Mouse (Mus musculus): ENCODE data around the gene Surf4.
A peak's percentile ranks its signal among the peaks of the same experiment; 100 is the strongest.

Surf4 gene

DNA sequence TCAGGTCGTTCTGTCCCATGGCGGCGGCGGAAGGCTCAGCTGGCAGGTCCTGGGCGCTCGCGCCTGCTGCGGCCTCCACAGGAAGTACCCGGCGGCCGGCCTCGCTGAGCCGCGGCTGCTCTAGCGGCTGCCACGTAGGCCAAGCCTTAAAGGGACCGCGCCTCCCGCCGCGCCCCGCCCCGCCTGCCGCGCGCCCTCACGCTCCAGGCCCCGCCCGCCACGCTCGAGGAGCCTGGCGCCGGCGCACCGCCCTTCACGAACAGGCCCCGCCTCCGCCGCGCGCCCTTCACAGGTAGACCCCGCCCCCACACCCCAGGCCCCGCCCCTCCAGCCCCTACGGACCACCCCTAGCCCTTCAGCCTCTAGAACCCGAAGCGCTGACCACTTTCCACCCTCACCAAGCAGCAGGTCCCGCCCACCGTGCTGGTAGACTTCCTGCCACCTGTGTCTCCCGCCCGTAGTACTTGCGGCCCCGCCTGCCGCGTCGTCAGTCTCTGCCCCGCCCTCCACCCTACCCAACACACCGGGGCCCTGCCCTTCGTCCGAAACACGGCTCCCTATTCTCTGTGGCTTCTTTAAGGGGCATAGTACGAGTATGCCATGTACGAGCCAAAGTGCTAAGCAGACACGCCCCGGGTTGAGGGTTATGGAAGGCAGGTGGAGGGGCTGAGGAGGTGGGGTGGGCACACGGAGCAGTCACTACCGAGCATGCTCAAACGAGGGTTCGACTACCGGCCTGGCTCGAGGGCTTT lies at the start of gene Surf4, which contains the start of gene Stkld1:
Gene Surf4 (minus strand): TSS at position 625 of the 752 bp plus-strand sequence.
Gene Stkld1 (plus strand): TSS at position 744 of the 752 bp plus-strand sequence.
- peak; percentile 95 for DNase-seq (ENCODE audit: low read depth)

GRCm38 (mm10) chr2:26980361-26980760 lies 46.6 kb upstream of the Surf4 start:
- DNase-seq (ENCODE audit: low read depth), result no peak

GRCm38 (mm10) chr2:26973960-26974359 lies 40.2 kb upstream of the Surf4 start:
- DNase-seq (ENCODE audit: low read depth), result no peak

DNA sequence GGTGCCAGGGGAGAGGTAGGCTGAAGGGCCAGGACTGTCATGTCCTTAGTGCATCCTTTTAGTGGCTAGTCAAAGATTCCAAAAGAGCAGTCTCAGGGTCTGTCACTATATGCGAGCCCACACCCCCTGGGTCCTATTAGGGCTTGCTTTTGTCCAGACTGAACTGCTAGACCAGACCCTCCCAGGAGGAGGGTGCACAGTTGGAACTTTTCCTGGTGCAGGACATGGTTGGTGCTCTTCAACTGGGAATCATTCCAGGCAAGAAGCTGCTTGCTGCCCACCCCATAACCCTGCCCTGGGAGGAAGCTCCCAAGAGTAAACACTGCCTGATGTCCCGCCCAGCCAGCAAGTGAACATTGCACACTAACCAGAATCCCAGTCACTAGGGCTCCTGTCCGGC lies 39.4 kb upstream of the Surf4 start, which contains the start of gene Adamts13:
Gene Adamts13 (plus strand): TSS at position 301 of the 400 bp plus-strand sequence.
- DNase-seq (ENCODE audit: low read depth), result no peak

DNA sequence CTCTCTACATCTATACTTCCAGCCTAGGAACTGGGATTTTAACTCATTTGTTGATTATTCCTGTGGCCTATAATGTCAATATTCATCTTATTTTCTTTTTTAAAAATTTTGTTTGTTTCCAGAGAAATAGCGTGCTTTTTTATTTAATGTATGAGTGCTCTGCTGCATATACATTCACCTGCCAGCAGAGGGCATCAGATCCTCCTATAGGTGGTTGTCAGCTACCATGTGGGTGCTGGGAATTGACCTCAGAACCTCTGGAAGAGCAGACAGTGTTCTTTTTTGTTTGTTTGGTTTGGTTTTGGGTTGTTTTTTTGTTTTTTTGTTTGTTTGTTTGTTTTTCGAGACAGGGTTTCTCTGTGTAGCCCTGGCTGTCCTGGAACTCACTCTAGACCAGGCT lies 33.5 kb upstream of the Surf4 start:
- peak; percentile 38 for DNase-seq (ENCODE audit: low read depth)

DNA sequence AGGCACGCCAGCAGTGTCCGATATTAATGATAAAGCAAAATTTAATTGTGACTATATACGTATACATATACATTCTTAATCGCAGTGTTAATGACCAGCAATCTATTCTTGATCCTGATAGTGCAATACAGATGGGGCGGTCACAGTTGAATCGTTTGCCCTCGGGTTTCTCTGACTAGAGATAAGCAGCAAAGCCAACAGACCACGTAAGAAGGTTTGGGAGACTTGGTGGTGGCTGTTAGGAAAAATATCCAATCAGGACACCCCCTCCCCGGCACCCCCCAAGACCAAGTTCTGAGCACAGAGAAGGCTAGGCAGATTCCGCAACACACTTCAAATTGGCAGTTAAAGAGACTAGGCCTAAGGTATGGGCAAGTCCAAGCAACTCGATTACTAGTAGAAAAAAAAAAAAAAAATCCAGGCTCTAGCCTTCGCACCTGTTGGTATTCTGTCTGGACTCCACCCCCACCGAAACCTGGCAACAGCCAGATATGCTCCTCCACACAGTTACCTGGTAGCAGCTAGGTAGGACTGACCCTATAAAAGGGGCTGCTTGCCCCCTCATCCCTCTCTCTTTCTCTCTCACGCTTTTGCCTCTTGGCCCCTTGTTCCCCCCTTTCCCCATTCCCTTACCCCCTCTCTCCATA lies 31.1 kb upstream of the Surf4 start:
- DNase-seq (ENCODE audit: low read depth), result no peak

GRCm38 (mm10) chr2:26963923-26964723 lies 30.4 kb upstream of the Surf4 start, which contains the start of gene Rexo4:
Rexo4 (minus strand) TSS chr2:26964386.
- DNase-seq (ENCODE audit: low read depth), result peak; percentile 98

DNA sequence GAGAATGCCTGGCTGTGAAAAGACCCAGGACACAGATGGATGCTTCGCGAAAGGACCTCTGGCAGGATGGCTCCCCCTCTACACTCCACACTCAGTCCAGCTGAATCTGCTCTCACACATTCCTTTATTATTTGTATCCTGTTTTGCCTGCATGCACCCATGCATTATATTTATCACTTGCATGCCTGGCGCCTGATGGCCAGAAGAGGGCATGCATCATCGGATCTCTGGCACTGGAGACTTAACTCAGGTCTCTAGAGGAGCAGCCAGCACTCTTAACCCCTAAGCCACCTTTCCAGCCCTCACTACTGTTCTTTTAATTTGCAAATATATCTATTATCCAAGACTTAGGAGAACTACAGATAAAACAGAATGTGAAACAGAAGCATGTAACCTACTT lies 27.0 kb upstream of the Surf4 start:
- no peak for DNase-seq (ENCODE audit: low read depth)

- DNase-seq (ENCODE audit: low read depth), result no peak
These were observed 23.7 kb upstream of the Surf4 start for GRCm38 (mm10) chr2:26957488-26957859.

GRCm38 (mm10) chr2:26956811-26957487 lies 23.2 kb upstream of the Surf4 start:
- DNase-seq (ENCODE audit: low read depth), result no peak

GRCm38 (mm10) chr2:26954735-26955395 lies 21.1 kb upstream of the Surf4 start:
- DNase-seq (ENCODE audit: low read depth), result no peak

DNA sequence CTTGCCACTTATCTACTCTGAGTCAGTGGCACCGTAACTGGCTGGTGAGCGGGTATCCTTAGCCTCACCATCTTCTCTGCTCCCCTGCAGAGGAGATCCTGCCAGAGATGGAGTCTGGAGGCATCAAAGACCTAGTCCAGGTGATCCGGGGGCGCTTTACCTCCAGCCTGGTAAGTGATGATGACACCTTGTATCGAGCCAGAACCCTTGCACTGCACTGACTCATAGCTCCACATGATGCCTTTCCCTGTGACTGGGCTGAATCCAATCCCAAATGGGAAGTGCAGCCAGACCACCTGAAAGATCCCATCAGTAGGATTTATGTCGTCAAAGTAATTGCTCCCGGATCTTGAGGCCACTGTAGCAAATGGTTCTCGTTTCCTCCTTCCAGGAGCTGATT lies 19.1 kb upstream of the Surf4 start:
- DNase-seq (ENCODE audit: low read depth), result no peak

GRCm38 (mm10) chr2:26952193-26952592 lies 18.5 kb upstream of the Surf4 start:
- DNase-seq (ENCODE audit: low read depth), result no peak

DNA sequence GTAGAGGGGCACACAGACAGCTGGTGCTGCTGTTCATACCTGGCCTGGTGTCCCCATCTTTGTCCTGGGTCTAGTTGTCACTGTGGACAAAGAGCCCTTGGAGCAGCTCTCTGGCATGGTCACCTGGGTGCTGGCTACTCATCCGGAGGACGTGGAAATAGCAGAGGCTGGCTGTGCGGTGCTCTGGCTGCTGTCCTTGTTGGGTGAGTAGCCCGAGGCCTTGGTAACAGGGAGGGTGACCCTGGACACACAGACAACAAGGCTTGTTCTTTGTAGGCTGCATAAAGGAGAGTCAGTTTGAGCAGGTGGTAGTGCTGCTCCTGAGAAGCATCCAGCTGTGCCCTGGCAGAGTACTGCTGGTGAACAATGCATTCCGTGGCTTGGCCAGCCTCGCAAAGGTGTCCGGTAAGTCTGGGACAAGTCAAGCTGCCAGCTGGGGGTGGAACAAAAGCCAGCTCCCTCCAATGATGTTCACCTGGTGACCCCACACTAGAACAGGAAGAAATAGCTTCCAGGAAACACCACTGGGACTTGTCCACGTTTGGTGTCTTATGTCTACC lies 17.7 kb upstream of the Surf4 start:
- DNase-seq (ENCODE audit: low read depth), result no peak

DNA sequence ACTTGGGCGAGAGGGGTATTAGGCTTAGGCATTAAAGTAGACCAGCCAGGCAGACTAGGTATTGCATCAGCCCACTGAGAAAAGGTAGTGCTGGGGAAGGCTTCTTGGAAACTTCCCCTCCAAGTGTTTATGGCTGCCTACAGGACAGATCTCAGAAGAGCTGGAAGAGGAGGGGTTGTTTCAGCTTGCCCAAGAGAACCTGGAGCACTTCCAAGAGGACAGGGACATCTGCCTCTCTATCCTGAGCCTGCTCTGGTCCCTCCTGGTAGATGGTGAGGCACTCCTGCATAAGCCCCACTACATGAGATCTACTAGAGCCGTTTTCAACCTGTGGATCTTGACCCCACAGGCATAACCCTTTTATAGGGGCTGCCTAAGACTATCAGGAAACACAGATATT lies 16.7 kb upstream of the Surf4 start:
- no peak for DNase-seq (ENCODE audit: low read depth)

DNA sequence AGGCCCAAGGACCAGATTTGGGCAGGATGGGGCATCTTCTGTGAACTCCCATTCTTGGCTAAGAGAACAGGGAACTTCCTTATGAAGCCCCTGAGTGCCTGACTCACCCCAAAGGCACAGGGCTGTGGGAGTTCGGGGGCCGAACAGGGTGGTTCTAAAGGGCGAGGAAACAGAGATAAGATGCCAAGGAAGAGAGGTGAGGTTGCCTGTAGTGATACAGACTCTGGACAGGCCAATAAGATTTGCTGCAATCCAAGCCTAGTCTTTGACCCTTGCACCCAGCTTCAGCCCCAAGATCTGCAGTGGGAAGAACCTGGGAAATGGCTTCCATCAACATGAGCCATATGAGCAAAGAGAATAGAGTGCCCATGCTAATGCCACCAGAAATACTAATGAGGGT lies 9.5 kb upstream of the Surf4 start:
- no peak for DNase-seq (ENCODE audit: low read depth)

- DNase-seq (ENCODE audit: low read depth), result no peak
These were observed 7.8 kb upstream of the Surf4 start for GRCm38 (mm10) chr2:26941539-26941938.

- peak; percentile 63 for DNase-seq (ENCODE audit: low read depth)
These were observed 2.7 kb upstream of the Surf4 start for GRCm38 (mm10) chr2:26936425-26936824.

DNA sequence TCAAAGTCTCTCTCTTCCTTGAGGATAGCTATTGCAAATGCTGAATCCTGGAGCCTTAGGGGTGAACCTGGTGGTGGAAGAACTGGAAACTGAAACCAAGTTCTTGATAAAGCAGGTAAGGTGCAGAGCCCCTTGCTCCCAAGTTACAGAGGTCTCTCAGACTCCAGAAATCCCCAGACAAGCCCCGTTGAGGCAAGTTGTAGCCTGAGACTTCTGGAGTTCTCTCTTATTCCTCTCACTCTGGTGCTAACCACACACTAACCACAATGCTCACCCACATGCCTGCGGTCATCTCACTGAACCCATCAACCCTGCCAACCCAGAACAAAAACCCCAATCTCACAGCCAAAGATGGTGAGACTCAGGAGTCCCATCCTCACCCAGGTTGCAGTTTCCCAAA lies 1.6 kb upstream of the Surf4 start:
- DNase-seq (ENCODE audit: low read depth), result peak; percentile 46

DNA sequence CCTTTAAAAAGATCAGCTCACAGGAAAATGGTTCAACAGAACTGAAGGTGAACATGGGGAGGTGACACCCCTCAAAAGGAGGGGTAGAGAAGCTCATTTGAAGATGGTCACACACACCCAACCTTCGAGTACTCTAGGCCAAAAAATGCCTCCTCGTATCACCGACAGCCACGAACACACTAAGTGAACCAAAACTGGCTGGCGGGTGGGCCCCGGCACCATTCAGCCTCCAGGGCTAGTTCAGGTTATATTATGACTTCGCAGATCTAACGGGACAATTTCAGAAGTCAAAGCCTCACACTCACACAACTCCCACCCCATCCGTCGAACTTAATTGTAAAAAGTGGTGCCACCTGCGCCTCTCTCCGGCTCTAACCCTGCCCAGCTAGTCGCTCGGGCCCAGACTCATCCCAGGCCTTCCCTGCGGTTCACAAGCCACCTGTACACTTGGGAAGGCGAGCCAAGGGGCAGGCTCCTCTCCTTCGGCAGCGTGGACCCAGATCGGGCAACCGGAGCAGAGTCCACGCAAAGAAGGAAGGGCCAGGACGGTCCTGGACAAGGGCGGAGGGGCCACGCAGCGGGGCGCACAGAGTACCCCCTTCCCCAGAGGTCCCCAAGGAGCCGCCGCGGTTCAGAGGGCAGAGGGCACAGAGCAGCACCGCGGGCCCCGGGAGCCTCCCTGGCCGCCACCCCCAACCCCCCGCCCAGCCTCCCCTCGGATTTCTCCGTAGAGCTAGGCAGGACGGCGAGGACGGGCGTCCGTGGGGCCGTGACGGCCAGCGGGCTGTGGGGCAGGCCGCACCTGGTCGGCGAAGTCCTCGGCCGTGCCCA lies 1.0 kb downstream of the Surf4 start:
- DNase-seq (ENCODE audit: low read depth), result peak; percentile 55

Measured in naive thymus-derived CD4-positive, alpha-beta T cell, adult 2 months (primary cell).